25 mouse cellular contexts compared by ENCODE assay signal in genomic region chr19:26208760-26209159, GRCm38 (mm10).
"Had no signal": no experiment of that assay in that cellular context is flagged by ENCODE, and none has a peak within 500 bp of the region (broad histone marks: within the 10 kb centered on the region; RNA-seq: fewer than 3 reads in every experiment).

No protein-coding gene starts in this region.

- H3K9ac ChIP-seq: heart, embryonic 12.5 days; hindbrain, embryonic 12.5 days; hindbrain, embryonic 14.5 days; intestine, embryonic 15.5 days; limb, embryonic 12.5 days had no signal

- H3K4me3 ChIP-seq: gastrocnemius, adult 2 months; heart, embryonic 10.5 days; heart, embryonic 12.5 days; hindbrain, embryonic 10.5 days; hindbrain, embryonic 12.5 days; intestine, embryonic 15.5 days; layer of hippocampus, adult 2 months; left cerebral cortex, adult 2 months; limb, embryonic 10.5 days; limb, embryonic 12.5 days had no signal

- H3K27ac ChIP-seq: gastrocnemius, adult 2 months; heart, embryonic 10.5 days; hindbrain, embryonic 10.5 days; hindbrain, embryonic 12.5 days; hindbrain, embryonic 14.5 days; intestine, embryonic 15.5 days; layer of hippocampus, adult 2 months; left cerebral cortex, adult 2 months; limb, embryonic 10.5 days; limb, embryonic 12.5 days had no signal

- ATAC-seq: hindbrain, embryonic 16.5 days; inflammation-experienced regulatory T-cells, adult 6 months; intestine, embryonic 15.5 days; intestine, postnatal 0 days had no signal

- H3K36me3 ChIP-seq: heart, embryonic 10.5 days; heart, embryonic 12.5 days; hindbrain, embryonic 10.5 days; hindbrain, embryonic 12.5 days; intestine, embryonic 15.5 days; limb, embryonic 10.5 days; limb, embryonic 12.5 days had no signal

- H3K9me3 ChIP-seq: heart, embryonic 10.5 days; heart, embryonic 12.5 days; hindbrain, embryonic 10.5 days; hindbrain, embryonic 12.5 days; intestine, embryonic 15.5 days; limb, embryonic 10.5 days; limb, embryonic 12.5 days had no signal

- H3K4me2 ChIP-seq: heart, embryonic 12.5 days; hindbrain, embryonic 12.5 days; hindbrain, embryonic 14.5 days; intestine, embryonic 15.5 days; limb, embryonic 12.5 days had no signal

- H3K4me1 ChIP-seq: heart, embryonic 10.5 days; heart, embryonic 12.5 days; hindbrain, embryonic 10.5 days; hindbrain, embryonic 12.5 days; intestine, embryonic 15.5 days; limb, embryonic 10.5 days; limb, embryonic 12.5 days had no signal

- H3K27me3 ChIP-seq: heart, embryonic 12.5 days; hindbrain, embryonic 12.5 days; intestine, embryonic 15.5 days; limb, embryonic 12.5 days had no signal

- DNase-seq: gastrocnemius, adult 2 months; gastrocnemius, postnatal 10 days; gastrocnemius, postnatal 25 days; heart, adult 18-20 months; heart, postnatal 10 days; heart, postnatal 4 days; kidney, adult 18-20 months; kidney, adult 8-10 months; kidney, postnatal 10 days; kidney, postnatal 25 days; kidney, postnatal 4 days; liver had no signal
